Mouse (Mus musculus): ENCODE measurements around the gene Mrpl20.

- TF ChIP-seq CTCF (conservative IDR thresholded peaks at IDR 0.05; ENCODE audit: low read length), result no peak
- no peak for TF ChIP-seq POU5F1 (IDR thresholded peaks at IDR 0.05; ENCODE audit: borderline replicate concordance, low read length)
- no peak for TF ChIP-seq NANOG (IDR thresholded peaks at IDR 0.05; ENCODE audit: borderline replicate concordance, low read length)
Observed at GRCm38 (mm10) chr4:155777816-155778215, 24.9 kb upstream of the Mrpl20 start.

Measured in E14TG2a.4 (cell line).